Mouse (Mus musculus) ES-Bruce4 (cell line): ENCODE measurements around the gene Camta1. TPM values are rescaled to one million over a fixed set of nuclear protein-coding genes. Genes with fewer than 3 reads are reported as not detected.

ENCODE experiments used
- H3K27ac ChIP-seq: 2 replicates; pipeline ENCODE4 v1.5.1; 2012; ENCODE audit warnings: low read length, inconsistent platforms; ENCODE audit not compliant: insufficient read depth
- H3K27me3 ChIP-seq: 2 replicates; pipeline ENCODE4 v1.6.1; 2012; ENCODE audit warnings: mild to moderate bottlenecking, low read length, inconsistent platforms; ENCODE audit not compliant: control insufficient read depth, poor library complexity, insufficient read depth, severe bottlenecking
- H3K36me3 ChIP-seq: 2 replicates; pipeline ENCODE4 v1.6.1; 2012; ENCODE audit warnings: inconsistent platforms, mild to moderate bottlenecking, low read length, moderate library complexity; ENCODE audit not compliant: control insufficient read depth, poor library complexity, insufficient read depth, severe bottlenecking
- H3K4me1 ChIP-seq: one replicate; pipeline ENCODE4 v1.8.1; 2011; ENCODE audit warnings: low read length; ENCODE audit not compliant: control insufficient read depth, insufficient read depth
- H3K4me3 ChIP-seq: 2 replicates; pipeline ENCODE4 v1.5.1; 2011; ENCODE audit warnings: low read depth, mild to moderate bottlenecking, low read length
- H3K9ac ChIP-seq: 2 replicates; pipeline ENCODE4 v1.6.1; 2012; ENCODE audit warnings: low read depth, mild to moderate bottlenecking, inconsistent platforms; ENCODE audit not compliant: poor library complexity, severe bottlenecking
- H3K9me3 ChIP-seq: replicated peaks from 2 replicates; pipeline ENCODE4 v1.6.1; 2012; ENCODE audit warnings: mild to moderate bottlenecking, low read length, inconsistent platforms; ENCODE audit not compliant: control insufficient read depth, poor library complexity, insufficient read depth, severe bottlenecking
- CTCF ChIP-seq: IDR thresholded peaks from one replicate; pipeline ENCODE4 v1.8.1; 2011; ENCODE audit warnings: low read depth, low read length
- EP300 ChIP-seq: IDR thresholded peaks from 2 replicates; pipeline ENCODE4 v1.6.1; 2011; ENCODE audit warnings: low read depth, low read length; ENCODE audit not compliant: insufficient read depth
- POLR2A ChIP-seq: IDR thresholded peaks from one replicate; pipeline ENCODE4 v1.8.1; 2011; ENCODE audit warnings: low read length; ENCODE audit not compliant: insufficient read depth
- polyA plus RNA-seq: library from polyadenylated mRNA; stranded (reverse); fragments of >200 nt; gene quantifications from 2 replicates; pipeline ENCODE4 v1.2.4, GENCODE M21; 2011; ENCODE audit warnings: low read depth; ENCODE audit not compliant: missing spikeins, insufficient read depth, insufficient read length

Camta1 gene
- polyA plus RNA-seq, 1 experiment = 85.3 TPM

DNA sequence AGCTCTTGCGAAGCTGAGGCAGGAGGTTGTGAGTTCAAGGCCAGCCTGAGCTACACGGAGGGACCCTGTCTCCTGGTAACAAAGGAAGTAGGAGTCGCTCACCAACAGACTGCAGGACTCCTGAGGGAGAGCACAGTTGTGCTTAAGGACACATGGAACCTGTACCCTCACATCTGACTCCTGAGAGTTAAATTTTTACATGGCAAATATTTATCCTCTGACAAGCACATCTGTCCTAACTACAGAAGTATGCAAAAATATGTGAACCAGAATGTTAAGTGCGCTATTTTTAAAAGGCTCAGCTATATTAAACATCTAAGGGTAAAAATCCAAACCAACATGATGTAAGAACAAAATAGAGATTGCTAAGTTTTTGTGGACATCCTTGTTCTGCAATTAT is 56.0 kb downstream of the Camta1 start:
- no peak overlapping the region for H3K27ac ChIP-seq
- H3K9me3 ChIP-seq = no peaks in the 10 kb centered on the region
- H3K9ac ChIP-seq = no peak overlapping the region
- no peaks in the 10 kb centered on the region for H3K27me3 ChIP-seq
- no peak overlapping the region for H3K4me3 ChIP-seq
- no peaks in the 10 kb centered on the region for H3K4me1 ChIP-seq
- no peaks in the 10 kb centered on the region for H3K36me3 ChIP-seq
- TF ChIP-seq EP300 (no peak), POLR2A (no peak), CTCF (no peak)

DNA sequence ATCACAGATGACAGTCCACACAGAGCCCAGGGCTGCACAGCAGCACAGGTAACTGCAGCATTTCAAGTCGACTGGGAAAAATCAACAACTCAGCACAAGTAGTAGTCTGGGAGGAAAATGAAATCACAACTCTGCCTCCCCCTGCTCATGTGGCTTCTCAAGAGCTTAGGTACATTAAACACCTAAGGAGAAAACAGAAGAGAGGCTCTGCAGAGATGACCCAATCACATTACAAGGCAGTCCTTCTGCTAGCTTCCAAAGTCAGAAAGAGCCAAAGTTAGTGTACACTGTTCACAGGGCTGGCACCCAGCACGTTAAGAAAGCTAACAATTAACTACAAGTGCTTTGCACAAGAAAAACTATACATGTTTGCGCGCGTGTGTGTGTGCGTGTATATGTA is 56.6 kb downstream of the Camta1 start:
- no peak overlapping the region for H3K27ac ChIP-seq
- TF ChIP-seq EP300 (no peak), CTCF (no peak)
- no peak overlapping the region for H3K9ac ChIP-seq
- no peaks in the 10 kb centered on the region for H3K4me1 ChIP-seq
- H3K36me3 ChIP-seq = no peaks in the 10 kb centered on the region
- no peaks in the 10 kb centered on the region for H3K27me3 ChIP-seq
- no peaks in the 10 kb centered on the region for H3K9me3 ChIP-seq
- H3K4me3 ChIP-seq = no peak overlapping the region

DNA sequence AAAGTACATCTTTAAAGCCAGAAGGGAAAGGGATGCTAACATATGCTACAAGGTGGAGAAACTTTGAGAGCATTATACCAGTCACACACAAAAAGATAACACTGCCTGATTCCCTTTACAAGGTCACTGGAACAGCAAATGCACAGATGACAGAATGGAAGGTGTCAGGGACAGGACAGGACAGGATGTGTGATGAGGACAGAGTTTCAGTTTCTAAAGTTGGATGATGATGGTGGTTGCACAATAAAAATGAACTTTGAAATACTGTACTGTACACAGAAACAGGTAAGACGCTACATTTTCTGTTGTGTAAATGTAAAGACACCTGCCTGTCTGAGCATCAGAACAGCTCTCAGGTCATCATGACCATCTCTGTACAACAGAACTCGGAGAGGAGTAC is 57.5 kb downstream of the Camta1 start:
- no peak overlapping the region for H3K4me3 ChIP-seq
- H3K9me3 ChIP-seq = no peaks in the 10 kb centered on the region
- H3K27ac ChIP-seq = no peak overlapping the region
- H3K9ac ChIP-seq = no peak overlapping the region
- no peaks in the 10 kb centered on the region for H3K36me3 ChIP-seq
- TF ChIP-seq CTCF = no peak
- TF ChIP-seq EP300 = no peak
- TF ChIP-seq POLR2A = no peak
- H3K4me1 ChIP-seq = no peaks in the 10 kb centered on the region
- H3K27me3 ChIP-seq = no peaks in the 10 kb centered on the region

GRCm38 (mm10) chr4:151798630-151799029 is 63.0 kb downstream of the Camta1 start:
- Histone ChIP-seq H3K27me3 (no peaks in the 10 kb centered on the region), H3K27ac (no peak overlapping the region), H3K4me3 (no peak overlapping the region), H3K4me1 (no peaks in the 10 kb centered on the region), H3K9me3 (no peaks in the 10 kb centered on the region), H3K9ac (no peak overlapping the region), H3K36me3 (no peaks in the 10 kb centered on the region)
- TF ChIP-seq POLR2A (no peak), CTCF (no peak), EP300 (no peak)

- H3K27ac ChIP-seq = no peak overlapping the region
- H3K9me3 ChIP-seq = no peaks in the 10 kb centered on the region
- H3K9ac ChIP-seq = no peak overlapping the region
- 0 out of 2 replicates have a peak, but pooled peaks cover 4% of the 10 kb centered on the region for H3K36me3 ChIP-seq
- H3K4me1 ChIP-seq = no peaks in the 10 kb centered on the region
- no peaks in the 10 kb centered on the region for H3K27me3 ChIP-seq
- H3K4me3 ChIP-seq = no peak overlapping the region
- TF ChIP-seq CTCF (no peak), POLR2A (no peak), EP300 (no peak)
Measured at GRCm38 (mm10) chr4:151793694-151794093, 68.0 kb downstream of the Camta1 start.

GRCm38 (mm10) chr4:151786946-151787705 is 74.5 kb downstream of the Camta1 start:
- no peak for TF ChIP-seq EP300
- no peak for TF ChIP-seq CTCF
- no peak for TF ChIP-seq POLR2A
- H3K4me3 ChIP-seq = no peak overlapping the region

More at GRCm38 (mm10) chr4:151786946-151787705, 74.5 kb downstream of the Camta1 start:
- no peaks in the 10 kb centered on the region for H3K27me3 ChIP-seq
- H3K4me1 ChIP-seq = no peaks in the 10 kb centered on the region
- 0 out of 2 replicates have a peak, but pooled peaks cover 4% of the 10 kb centered on the region for H3K36me3 ChIP-seq
- no peaks in the 10 kb centered on the region for H3K9me3 ChIP-seq
- no peak overlapping the region for H3K9ac ChIP-seq
- H3K27ac ChIP-seq = no peak overlapping the region
